Mouse (Mus musculus): ENCODE measurements around the gene Vac14. TPM values are rescaled to one million over a fixed set of nuclear protein-coding genes. Genes with fewer than 3 reads are reported as not detected.

The Vac14 gene
- total RNA-seq, 2 experiments from 2014 or later = 12.6 to 24.3 TPM

DNA sequence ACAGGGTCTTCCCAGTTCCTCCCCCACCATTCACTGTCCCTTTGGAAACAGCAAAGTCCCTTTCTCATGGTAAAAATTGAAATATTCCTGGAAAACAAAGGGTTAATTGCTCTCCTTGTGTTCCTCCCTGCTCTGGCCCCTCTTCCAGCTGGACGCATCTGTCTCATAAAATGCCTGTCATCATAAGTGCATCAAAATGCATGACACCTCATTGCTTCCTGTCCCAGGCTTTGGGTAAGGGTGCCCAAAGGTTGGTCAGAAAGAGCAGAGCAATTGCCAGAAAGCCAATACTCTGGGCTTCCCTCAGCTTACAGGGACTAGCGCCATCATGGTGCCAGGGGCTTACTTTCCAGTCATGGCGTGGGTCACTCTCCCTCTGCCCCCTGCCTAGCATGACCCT, 92.2 kb downstream of the Vac14 start:
- ATAC-seq (replicated peaks; ENCODE audit: low FRiP score, poor library complexity, severe bottlenecking) = no peak

DNA sequence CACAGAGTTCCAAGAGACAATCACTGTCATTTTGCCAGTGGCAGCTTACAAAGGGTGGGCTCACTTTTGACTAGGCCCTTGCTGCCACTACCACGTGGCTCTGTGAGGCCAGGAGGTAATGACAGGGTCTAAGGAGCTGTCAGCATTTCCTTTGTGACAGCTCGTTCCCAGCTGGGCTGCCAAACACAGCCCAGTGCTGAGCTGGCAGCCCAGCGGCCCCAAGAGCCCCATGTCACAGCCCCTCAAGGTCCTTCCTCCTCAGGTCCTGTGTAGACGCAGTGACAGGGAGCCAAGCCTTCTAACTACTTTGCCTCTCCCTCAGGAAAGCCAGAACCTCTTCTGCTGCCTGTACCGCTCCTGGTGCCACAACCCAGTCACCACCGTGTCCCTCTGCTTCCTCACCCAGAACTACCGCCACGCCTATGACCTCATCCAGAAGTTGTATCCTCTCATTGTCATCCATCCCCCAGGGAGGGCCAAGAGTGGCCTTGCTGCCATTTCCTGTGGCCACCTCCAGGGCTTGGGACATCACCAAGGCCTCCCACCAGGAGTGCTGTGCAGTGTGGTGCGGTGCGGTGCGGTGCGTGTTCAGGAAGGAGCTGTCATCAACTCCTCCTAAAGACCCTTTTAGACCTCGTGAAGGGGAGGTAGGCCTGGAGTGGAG, 93.0 kb downstream of the Vac14 start:
- ATAC-seq (replicated peaks; ENCODE audit: low FRiP score, poor library complexity, severe bottlenecking) = no peak

DNA sequence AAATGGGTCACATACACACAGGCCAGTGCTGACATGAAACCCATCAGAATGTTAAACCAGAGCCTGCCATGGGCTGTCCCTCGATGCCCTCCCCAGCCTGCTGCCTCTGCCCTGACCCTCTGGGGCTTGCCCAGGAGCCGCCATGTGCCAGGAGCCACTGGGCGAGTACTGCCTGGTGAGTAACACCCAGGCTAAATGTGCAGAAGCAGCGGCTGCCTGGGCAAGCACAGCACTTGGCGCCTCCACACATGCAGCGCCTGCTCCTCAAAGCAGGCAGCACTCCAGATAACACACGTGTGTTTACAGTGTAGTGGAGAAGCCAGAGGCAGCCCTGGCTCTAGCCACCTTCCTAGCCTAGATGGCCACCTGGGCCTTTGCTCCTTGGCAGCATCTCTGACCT, 94.7 kb downstream of the Vac14 start:
- no peak for ATAC-seq (replicated peaks; ENCODE audit: low FRiP score, poor library complexity, severe bottlenecking)

DNA sequence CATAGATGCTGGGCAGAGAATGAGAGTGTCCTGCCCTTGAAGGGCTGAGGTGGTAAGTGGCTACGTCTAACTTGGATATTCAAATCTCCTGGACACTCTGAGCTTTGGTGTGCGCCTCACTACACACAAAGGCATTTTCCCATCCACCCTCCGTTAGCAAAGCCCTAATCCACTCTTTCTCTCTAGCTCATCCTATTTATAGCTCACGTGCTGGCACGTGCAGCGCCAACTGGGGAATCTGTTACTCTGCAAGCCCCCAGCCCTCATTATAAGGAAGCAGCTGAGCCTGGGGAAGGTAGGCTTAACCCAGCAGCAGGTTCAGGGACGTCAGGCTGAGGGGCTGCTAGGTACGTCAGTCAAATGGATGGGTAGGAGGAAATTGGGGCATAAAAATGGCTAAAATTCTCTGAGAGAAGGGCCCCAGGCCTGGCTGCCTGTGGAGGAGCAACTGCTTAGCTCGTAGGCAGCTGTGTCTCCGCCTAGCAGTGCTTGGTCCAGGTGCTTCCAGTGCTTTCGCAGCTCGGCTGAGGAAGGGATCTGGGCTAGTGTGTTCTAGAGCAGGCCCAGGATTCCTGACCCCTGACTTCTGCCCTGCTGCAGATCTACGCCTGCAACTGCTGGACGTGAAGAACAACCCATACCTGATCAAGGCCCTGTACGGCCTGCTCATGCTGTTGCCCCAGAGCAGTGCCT, 96.6 kb downstream of the Vac14 start:
- ATAC-seq (replicated peaks; ENCODE audit: low FRiP score, poor library complexity, severe bottlenecking) = no peak

DNA sequence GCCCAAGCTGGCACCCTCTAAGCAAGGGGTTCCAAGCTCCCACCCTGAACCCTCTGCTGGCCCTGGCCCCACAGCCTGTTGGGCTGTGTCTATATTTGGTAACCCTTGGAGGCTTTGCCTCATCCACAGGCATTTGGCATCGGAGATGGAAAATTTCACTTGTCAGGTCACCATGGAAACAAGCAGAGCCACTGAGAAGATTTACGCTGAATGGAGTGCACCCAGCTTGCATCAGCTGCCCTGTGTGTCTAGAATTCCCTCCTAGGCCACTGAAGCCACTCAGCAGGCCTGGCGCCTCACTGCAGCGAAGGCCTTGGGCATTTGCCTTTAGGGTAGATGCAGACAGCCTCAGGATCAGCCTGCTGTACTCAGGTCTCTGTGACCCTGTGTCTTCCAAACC, 97.7 kb downstream of the Vac14 start:
- ATAC-seq (replicated peaks; ENCODE audit: low FRiP score, poor library complexity, severe bottlenecking) = no peak

DNA sequence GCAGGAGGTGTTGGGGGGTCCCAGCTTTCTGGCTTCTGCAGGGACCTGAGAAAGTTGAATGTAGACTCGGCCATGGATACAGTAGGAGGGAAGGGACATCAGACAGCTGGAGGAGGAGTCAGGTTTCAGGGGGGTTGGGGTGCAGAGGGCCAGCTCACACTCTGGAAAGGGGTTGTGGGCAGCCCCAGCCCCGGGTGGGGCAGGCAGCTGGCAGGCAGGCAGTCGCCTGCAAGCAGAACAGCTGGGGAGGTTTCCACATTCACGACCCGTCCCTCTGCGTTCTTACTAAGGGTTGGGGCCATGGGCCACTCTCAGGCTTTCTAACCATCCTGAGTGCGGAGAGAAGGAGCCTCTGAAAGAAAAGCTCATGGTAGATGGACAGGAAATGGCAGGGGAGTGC, 98.7 kb downstream of the Vac14 start:
- no peak for ATAC-seq (replicated peaks; ENCODE audit: low FRiP score, poor library complexity, severe bottlenecking)

DNA sequence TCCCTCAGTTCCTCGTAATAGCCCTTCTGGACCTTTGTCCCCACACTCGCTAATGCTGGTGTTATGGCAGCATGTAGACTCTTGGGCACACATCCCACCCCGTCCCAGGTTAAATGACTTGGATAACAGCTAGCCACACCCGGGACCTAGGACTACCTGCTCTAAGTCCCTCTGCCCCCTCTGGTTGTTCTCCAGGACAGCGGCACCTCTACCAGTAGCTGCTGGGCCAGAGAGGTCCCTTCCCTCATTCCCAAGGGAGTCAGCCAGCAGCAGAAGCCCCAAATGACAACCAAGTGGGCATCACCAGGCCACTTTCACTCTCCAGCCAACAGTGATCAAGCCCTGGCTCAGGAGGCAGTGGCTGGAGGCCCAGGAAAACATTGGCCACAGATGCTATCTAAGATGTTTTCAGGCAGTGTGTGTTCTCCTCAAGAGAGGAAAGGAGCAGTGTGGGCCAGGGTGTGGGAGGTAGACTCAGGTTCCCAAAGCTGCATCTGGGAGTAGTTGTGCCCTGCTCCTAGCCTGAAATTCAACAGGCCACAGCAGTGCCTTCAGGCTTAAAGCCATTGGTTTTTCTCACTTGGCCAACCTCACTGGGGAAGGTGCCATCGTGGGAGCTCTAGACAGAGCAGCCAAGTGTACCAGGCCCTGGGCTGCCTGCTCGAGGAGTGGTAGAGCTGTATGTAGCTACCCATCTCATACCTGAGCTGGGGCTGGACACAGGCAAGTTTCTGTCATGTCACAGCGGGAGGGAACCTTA, 100.0 kb downstream of the Vac14 start:
- ATAC-seq (replicated peaks; ENCODE audit: low FRiP score, poor library complexity, severe bottlenecking) = no peak

DNA sequence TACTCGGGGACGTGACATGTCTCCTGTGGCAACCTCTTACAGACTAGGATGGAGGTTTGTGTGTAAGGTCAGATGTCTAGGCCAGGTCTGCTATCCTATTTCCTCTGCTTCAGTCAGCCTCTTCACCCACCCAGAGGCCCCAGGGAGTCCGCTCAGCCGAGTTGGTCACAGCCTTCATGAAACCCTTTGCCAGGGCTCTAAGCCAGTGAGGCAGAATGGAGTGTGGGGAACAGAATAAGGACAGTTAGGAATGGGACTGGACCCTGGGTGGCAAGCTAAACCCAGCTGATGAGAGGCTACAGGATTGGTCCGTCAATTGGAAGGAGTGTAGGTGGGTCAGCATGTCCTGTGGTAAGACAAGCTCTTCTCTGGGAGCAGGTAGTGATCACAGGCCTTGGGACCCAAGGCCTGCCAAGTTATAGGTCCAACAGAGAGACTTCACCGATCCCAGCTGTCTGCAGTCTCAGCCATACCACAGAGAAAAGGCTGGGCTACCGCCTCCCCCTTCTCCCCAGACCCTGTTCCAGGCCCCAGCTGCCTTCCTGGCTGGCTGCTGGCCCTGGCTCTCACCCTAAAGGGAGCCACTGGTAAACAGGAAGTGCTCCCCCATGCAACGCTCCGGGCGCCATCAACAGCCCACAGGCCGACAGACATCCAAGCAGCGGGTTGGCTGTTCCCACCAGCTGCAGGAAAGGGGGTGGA, 100.7 kb downstream of the Vac14 start:
- ATAC-seq (replicated peaks; ENCODE audit: low FRiP score, poor library complexity, severe bottlenecking) = no peak

DNA sequence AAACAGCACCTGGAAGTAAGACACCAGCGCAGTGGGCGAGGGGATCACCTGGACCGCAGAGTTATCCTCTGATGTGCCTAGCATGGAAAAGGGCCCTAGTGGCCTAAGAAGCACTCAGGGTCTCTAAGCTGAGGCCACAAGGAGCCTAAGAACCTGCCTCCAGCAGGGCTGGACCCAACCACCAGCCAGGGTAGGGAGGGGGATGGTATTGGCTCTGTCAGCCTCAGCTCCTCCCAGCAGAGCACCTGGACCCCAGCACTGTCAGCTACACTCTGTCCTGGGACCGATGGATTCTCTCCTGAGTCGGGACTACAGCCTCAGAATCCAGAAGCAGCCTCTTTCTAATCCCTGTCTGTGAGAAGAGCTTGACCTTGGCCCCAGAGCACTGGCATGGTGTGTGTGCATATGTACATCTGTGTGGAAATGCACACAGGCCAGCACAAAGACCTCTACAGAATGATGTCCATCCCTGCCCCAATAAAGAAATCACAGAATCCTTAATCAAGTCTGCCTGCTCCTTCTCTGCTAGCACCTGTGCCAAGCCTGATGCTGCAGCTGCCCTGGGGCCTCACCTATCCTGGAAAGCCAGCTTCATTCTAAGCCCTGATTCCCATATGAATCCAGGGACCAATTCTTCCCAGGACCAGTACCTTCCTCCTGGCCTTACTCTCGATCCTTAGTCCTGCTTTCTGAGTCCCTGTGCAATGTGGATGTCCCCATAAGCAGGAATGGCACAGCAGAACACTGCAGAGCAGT, 101.7 kb downstream of the Vac14 start:
- no peak for ATAC-seq (replicated peaks; ENCODE audit: low FRiP score, poor library complexity, severe bottlenecking)

DNA sequence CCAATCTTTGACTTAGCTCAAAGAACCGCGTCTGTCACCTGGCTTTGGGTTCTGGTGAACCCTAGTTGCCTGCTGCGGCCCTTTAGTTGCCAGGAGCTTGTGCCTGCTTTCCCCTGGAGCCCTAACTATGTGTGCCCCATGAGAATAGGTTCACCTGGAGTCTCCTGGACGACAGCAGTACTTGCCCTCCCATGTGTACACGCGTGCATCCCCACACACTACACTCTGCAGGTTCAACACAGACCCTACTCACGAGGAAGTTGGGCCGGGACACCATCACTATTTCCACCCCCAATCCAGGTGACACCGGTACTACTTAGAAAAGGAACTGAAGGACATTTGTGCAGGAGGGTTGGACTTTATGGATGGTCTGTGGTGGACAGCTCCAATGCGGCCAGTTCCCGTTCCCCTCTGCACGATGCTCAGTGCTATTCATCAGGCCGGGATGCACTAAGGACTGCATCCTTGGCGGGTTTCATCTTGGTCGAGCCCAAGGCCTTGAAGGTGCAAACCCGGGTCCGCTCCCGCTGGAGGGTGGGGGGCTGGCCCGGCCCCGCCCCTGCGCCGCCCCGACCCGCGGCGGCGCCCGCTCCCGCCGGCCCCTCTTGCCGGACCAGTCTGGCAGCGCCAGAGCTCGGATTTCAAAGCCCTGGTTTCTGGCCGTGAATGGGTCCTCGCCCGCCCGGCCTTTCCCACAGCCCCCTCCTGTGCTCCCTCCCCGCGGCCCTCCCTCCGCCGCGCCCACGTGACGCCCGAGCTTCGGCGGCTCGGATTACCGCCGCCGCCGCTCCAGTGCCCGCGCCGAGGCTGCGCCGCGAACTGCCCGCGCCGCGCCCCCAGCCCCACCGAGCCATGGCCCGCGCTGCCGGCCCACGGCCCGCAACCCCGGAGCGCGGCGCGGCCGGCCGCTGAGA, 102.6 kb downstream of the Vac14 start, which contains the start of gene Mtss1l:
TSS of gene Mtss1l (plus strand) at position 792 of the 914 bp plus-strand sequence.
- ATAC-seq (replicated peaks; ENCODE audit: low FRiP score, poor library complexity, severe bottlenecking) = no peak

DNA sequence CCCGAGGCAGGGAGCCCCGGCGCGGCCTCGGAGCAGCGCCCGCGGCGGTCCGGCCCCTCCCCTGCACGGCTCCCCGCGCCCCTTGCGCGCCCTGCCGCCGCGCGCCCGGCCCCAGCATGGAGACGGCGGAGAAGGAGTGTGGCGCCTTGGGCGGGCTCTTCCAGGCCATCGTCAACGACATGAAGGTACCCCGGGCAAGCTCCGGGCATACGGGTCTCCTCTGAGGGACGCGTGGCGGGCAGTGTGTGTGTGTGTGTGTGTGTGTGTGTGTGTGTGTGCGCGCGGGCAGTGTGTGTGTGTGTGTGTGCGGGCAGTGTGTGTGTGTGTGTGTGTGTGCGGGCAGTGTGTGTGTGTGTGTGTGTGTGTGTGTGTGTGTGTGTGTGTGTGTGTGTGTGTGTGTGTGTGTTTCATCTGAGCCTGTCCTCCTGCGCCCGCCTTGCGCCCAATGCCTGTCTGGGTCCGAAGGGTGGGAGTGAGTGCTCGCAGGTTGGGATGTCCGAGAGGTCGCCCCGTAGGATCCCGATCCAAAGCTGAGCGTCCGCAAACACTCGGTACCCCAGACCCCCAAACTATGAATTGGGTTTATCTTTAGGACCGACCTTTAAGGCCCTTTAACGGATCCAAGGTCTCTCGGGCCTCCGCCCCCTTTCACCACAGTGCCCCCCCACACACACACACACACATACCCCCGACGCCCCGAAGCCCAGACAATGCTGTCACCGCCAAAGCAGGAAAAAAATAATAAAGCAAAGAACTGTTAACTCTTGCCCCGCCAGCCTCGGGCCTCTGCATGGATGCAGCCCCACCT, 103.4 kb downstream of the Vac14 start:
- ATAC-seq (replicated peaks; ENCODE audit: low FRiP score, poor library complexity, severe bottlenecking) = no peak

DNA sequence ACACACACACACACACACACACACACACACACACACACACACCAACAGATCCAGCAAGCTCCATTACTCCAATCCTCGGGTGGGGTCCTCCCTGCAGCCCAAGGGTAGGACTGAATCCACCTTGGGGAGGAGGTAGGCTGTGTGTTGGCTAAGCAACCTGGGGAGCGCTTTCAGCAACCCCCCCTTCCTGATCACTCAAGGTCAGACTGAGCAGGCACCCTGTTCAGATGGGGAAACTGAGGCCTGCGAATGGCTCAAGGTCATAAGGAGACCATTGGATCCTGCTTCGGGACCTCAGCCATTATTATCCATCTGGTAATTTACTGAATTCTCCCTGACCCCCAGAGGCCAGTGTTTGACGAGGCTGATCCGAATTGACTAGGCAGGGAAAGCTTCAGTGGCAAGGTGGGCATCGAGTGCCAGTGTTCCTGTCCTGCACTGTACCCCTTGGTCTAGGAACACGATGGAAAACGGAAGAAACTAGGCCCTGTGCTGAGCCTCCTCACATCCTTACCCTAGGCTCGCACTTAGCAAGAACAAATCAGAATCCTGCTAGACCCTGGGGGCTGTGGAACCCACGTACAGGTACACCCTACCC, 104.1 kb downstream of the Vac14 start:
- no peak for ATAC-seq (replicated peaks; ENCODE audit: low FRiP score, poor library complexity, severe bottlenecking)

DNA sequence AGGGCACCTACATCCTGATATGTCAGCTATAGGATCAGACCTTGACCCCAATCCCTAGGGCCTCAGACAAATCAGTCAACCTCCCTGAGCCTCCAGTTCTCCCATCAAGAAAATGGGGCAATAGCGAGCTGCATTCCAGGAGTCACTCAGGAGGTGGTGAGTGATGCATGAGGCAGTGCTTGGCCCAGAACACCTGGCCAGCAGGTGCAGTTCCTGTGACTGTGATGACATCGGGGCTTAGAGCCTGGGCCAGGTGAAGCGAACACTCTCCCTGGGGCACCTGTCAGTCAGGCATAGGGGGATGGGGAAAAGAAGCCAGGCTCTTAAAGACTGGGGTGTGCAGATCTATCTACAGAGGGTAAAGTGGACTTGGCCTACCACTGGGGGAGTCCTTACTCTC, 106.1 kb downstream of the Vac14 start:
- ATAC-seq (replicated peaks; ENCODE audit: low FRiP score, poor library complexity, severe bottlenecking) = no peak

DNA sequence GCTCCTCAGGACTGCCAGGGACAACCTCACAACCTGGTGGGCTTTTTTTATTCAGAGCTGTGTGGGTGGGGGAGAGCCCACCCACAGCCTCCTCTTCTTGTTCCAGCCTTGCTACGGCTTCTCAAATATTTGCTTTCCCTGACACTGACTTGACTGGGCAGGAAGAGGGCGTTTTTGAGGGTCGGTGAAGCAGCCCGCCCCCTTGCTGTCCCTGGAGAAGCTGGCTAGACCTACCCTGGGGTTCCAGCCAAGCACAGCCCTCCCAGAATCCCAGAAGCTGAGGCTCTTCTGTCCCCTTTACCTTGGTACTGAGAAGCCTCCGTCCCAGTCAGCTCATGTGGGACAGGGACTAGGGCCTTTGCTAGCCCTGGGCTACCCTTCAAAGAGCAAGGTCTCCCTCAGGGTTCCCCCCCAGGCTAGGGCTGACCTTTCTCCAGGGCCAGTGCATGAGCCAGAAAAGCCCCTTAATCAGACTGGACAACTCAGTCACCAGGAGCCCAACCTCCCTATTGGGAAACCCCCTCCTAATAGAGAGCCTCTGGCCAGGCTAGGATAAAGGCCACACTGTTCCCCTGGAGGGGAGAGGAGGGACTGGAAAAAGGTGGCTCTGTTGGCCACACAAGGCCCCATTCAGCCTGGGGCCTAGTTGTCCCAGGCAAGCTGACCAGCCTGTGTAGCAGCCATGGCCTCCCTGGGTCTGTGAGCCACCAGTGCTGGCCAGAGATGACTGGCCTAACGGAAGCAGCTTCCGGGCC, 106.9 kb downstream of the Vac14 start:
- no peak for ATAC-seq (replicated peaks; ENCODE audit: low FRiP score, poor library complexity, severe bottlenecking)

DNA sequence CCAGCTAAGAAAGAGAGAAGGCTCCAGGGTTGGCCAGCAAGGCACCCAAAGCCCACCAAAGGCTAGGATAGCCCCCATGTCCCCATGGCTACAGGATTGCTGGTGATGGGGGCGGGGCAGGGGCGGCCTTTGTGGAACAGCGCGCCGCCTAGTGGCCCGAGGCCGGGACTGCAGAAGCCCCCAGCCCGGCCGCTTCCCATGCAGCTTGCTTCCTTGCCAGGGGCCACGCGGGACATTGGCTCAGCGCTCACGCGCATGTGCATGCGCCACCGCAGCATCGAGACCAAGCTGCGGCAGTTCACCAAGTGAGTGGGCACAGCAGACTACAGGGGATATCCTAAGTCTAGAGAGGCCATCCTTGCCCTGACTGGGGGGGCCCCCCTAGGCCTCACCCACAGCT, 108.5 kb downstream of the Vac14 start:
- ATAC-seq (replicated peaks; ENCODE audit: low FRiP score, poor library complexity, severe bottlenecking) = no peak

DNA sequence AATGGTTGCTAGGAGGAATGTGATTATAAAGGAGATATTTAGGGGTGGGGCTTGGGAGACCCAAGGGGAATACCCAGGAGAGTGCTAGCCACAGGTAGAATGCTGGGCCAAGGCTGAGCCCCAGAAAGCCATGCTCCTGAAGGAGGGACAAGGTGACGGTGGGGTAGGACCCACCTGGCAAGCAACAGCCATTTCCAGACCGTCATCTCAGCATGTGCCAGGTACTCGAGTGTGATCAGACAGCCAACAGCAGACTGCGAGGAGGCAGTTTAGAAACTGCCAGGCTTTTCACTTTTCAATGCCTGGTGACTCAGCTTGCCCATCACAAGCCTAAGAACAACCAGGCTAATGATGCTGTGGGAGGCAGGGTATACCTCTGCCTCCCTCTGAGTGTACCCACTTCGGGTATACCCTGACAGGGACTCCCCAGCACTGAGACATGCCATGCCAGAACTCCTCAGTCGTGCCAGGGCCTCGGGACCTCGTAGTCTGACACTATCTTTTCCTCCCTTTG, 113.0 kb downstream of the Vac14 start:
- no peak for ATAC-seq (replicated peaks; ENCODE audit: low FRiP score, poor library complexity, severe bottlenecking)

DNA sequence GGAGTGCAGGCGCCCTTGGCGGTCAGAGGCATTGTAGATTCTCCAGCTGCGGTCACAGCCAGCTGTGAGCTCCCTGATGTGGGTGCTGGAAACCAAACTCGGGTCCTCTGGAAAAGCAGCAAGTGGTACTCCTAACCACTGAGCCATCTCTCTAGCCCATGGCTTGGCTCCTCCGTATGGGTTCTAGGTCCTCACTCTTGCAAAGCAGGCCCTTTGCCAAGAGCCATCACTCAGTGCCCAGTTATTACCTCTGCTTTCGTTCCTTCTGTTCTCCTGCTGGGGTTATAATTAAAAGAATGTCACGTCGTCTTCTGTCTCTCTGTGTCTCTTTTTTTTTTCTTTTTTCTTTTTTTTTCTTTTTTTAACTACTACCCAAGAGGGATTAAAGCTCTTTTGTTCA, 114.7 kb downstream of the Vac14 start:
- ATAC-seq (replicated peaks; ENCODE audit: low FRiP score, poor library complexity, severe bottlenecking) = no peak

Measured in erythroid progenitor cell, adult 5-6 weeks (primary cell).